Mouse (Mus musculus) MN1 (cell line): ENCODE results near the gene Arfgap1.

Experiments
- DNase-seq: peaks from one replicate; pipeline ENCODE4 v3.0.0-alpha.2; 2016; ENCODE audit warnings: low spot score

Arfgap1 gene

GRCm38 (mm10) chr2:180985635-180986034 lies 18.6 kb downstream of the Arfgap1 start:
- no peak for DNase-seq

GRCm38 (mm10) chr2:180986449-180986848 lies 19.4 kb downstream of the Arfgap1 start, which contains the start of gene Col20a1:
Gene Col20a1 (plus strand): TSS chr2:180986535.
- no peak for DNase-seq

GRCm38 (mm10) chr2:180987001-180987400 lies 20.0 kb downstream of the Arfgap1 start:
- no peak for DNase-seq

GRCm38 (mm10) chr2:180987432-180988030 lies 20.5 kb downstream of the Arfgap1 start:
- no peak for DNase-seq

- no peak for DNase-seq
Measured at GRCm38 (mm10) chr2:180988347-180988913, 21.4 kb downstream of the Arfgap1 start.

- no peak for DNase-seq
Measured at GRCm38 (mm10) chr2:180988948-180989347, 21.9 kb downstream of the Arfgap1 start.

- DNase-seq: no peak
Measured at GRCm38 (mm10) chr2:180990347-180990746, 23.3 kb downstream of the Arfgap1 start.

GRCm38 (mm10) chr2:180994360-180994759 lies 27.3 kb downstream of the Arfgap1 start:
- DNase-seq: no peak

- no peak for DNase-seq
Measured at GRCm38 (mm10) chr2:180995457-180995856, 28.4 kb downstream of the Arfgap1 start.

- DNase-seq: peak; percentile 65
Measured at GRCm38 (mm10) chr2:180996436-180996835, 29.4 kb downstream of the Arfgap1 start.

- DNase-seq: no peak
Measured at GRCm38 (mm10) chr2:180996905-180997304, 29.9 kb downstream of the Arfgap1 start.

- DNase-seq: no peak
Measured at GRCm38 (mm10) chr2:181007054-181007453, 40.0 kb downstream of the Arfgap1 start.

- DNase-seq: no peak
Measured at GRCm38 (mm10) chr2:181008339-181008738, 41.3 kb downstream of the Arfgap1 start.

- DNase-seq: no peak
Measured at GRCm38 (mm10) chr2:181031406-181031934, 64.4 kb downstream of the Arfgap1 start.
